Mouse (Mus musculus) kidney, adult 2 months (tissue): Measurements from ENCODE around the gene Klf13.

ENCODE experiments used
- CTCF ChIP-seq: fragments of 200-500 bp; conservative IDR thresholded peaks from 2 replicates; pipeline ENCODE4 v1.5.1; 2011; ENCODE audit warnings: low read depth, mild to moderate bottlenecking, control low read depth, low read length, moderate library complexity, mixed read lengths; ENCODE audit not compliant: insufficient read depth, insufficient read length
- POLR2A ChIP-seq: fragments of 200-500 bp; IDR thresholded peaks from one replicate; pipeline ENCODE4 v1.6.1; 2011; ENCODE audit warnings: low read depth, low read length, control low read depth

DNA sequence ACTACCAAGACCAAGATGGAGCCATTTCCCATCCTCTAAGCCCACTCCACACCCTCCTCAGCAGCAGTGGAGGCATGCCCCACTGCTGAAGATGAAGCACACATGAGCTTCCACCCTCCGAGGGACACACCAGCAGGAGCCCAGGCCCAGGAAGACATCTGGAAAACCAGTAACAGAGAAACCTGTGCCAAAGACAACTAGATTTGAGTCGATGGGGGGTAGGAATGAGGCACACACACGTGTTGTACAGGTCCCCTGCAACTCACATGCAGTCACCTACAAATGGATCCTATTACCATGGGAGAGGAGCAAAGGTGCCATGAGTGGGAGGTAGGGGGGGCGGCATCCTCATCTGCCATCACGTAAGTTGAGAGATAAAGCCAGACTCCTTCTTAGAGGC lies 28.5 kb downstream of the Klf13 start:
- no peak for TF ChIP-seq POLR2A
- no peak for TF ChIP-seq CTCF
